Comparison of ENCODE assay signal across 10 mouse cellular contexts in genomic region chr14:55629312-55629711, GRCm38 (mm10). TPM values are rescaled to one million over a fixed set of nuclear protein-coding genes. Genes with fewer than 3 reads are reported as not detected.
DNase-seq lines count a peak whose midpoint lies in the region; ATAC-seq and TF ChIP-seq lines count a peak whose summit lies in the region.
"Had no signal": no experiment of that assay in that cellular context is flagged by ENCODE, and none has a peak within 500 bp of the region (broad histone marks: within the 10 kb centered on the region; RNA-seq: fewer than 3 reads in every experiment).

No protein-coding gene starts in this region.

- H3K4me1 ChIP-seq in hindbrain, embryonic 11.5 days (replicated peaks; ENCODE audit: control insufficient read depth, insufficient read depth, low read length): no peaks in the 10 kb centered on the region
- peaks cover 5% of the 10 kb centered on the region for H3K4me1 ChIP-seq in hindbrain, embryonic 13.5 days (replicated peaks)
- H3K4me1 ChIP-seq in ES-E14 (ENCODE audit: control insufficient read depth in 2 of 2, insufficient read depth in 2 of 2, low read length in 2 of 2, poor library complexity in 1 of 2): peaks cover 0 to 5% of the 10 kb centered on the region in 2 experiments; a peak in 1 of 4 replicates
- peaks cover 5% of the 10 kb centered on the region; the same call in 1 of the 2 replicates for H3K4me1 ChIP-seq in liver, embryonic 11.5 days (replicated peaks; ENCODE audit: control insufficient read depth, insufficient read depth, low read length)
- H3K4me1 ChIP-seq in spleen, adult 2 months (ENCODE audit: control insufficient read depth, insufficient read depth, insufficient read length): no peaks in the 10 kb centered on the region

- ATAC-seq in hindbrain, embryonic 11.5 days (ENCODE audit: low FRiP score): no peak
- ATAC-seq in hindbrain, embryonic 13.5 days (ENCODE audit: low FRiP score): no peak
- peak; percentile 65 for ATAC-seq in erythroblast, adult 5-6 weeks (replicated peaks; ENCODE audit: low FRiP score, poor library complexity, severe bottlenecking)
- 0 out of 2 replicates have a peak, but pooled peaks have one; percentile 26 for ATAC-seq in liver, embryonic 11.5 days (replicated peaks; ENCODE audit: low FRiP score)

- TF ChIP-seq CTCF in spleen, adult 2 months (IDR thresholded peaks at IDR 0.05; ENCODE audit: extremely low read depth, insufficient read depth, insufficient read length, insufficient replicate concordance): peak; percentile 90; the same call in 1 of the 2 replicates

- in situ Hi-C loops in ES-E14 (cut with MboI; ENCODE audit: low sequenced_read_pairs in 2 of 2, unreplicated experiment in 2 of 2): no loop called here

- no peaks in the 10 kb centered on the region for H3K27me3 ChIP-seq in hindbrain, embryonic 11.5 days (ENCODE audit: control insufficient read depth, insufficient read depth, low read length)
- no peaks in the 10 kb centered on the region for H3K27me3 ChIP-seq in hindbrain, embryonic 13.5 days
- H3K27me3 ChIP-seq in liver, embryonic 11.5 days (replicated peaks; ENCODE audit: control insufficient read depth, insufficient read depth, low read length): no peaks in the 10 kb centered on the region
- H3K27me3 ChIP-seq in spleen, adult 2 months (ENCODE audit: control insufficient read depth, insufficient read depth, low read length): no peaks in the 10 kb centered on the region
- H3K27me3 ChIP-seq: embryonic facial prominence, embryonic 15.5 days; limb, embryonic 15.5 days had no signal

- H3K9ac ChIP-seq in hindbrain, embryonic 11.5 days (ENCODE audit: low read depth, low read length): no peak overlapping the region
- H3K9ac ChIP-seq in hindbrain, embryonic 13.5 days: no peak overlapping the region
- no peak overlapping the region for H3K9ac ChIP-seq in ES-E14 (ENCODE audit: insufficient read depth, low read depth, low read length, poor library complexity, severe bottlenecking)
- H3K9ac ChIP-seq in liver, embryonic 11.5 days (ENCODE audit: low read depth, low read length): no peak overlapping the region
- H3K9ac ChIP-seq: embryonic facial prominence, embryonic 15.5 days; limb, embryonic 15.5 days had no signal

- no peak overlapping the region for H3K27ac ChIP-seq in hindbrain, embryonic 11.5 days (ENCODE audit: low read depth, low read length)
- no peak overlapping the region for H3K27ac ChIP-seq in hindbrain, embryonic 13.5 days
- no peak overlapping the region for H3K27ac ChIP-seq in ES-E14 (ENCODE audit: insufficient read depth, low read depth, low read length, poor library complexity, severe bottlenecking)
- no peak overlapping the region for H3K27ac ChIP-seq in liver, embryonic 11.5 days (ENCODE audit: low read depth, low read length)
- no peak overlapping the region for H3K27ac ChIP-seq in spleen, adult 2 months (ENCODE audit: insufficient read depth, low read length)
- H3K27ac ChIP-seq: embryonic facial prominence, embryonic 15.5 days; limb, embryonic 15.5 days had no signal

- no peak overlapping the region for H3K4me3 ChIP-seq in hindbrain, embryonic 11.5 days (ENCODE audit: low read depth, low read length)
- H3K4me3 ChIP-seq in hindbrain, embryonic 13.5 days: no peak overlapping the region
- H3K4me3 ChIP-seq in ES-E14 (ENCODE audit: insufficient read depth in 1 of 2, low read depth in 1 of 2, low read length in 2 of 2, poor library complexity in 1 of 2, severe bottlenecking in 1 of 2): no peak overlapping the region
- no peak overlapping the region for H3K4me3 ChIP-seq in liver, embryonic 11.5 days (ENCODE audit: low read depth, low read length)
- H3K4me3 ChIP-seq in spleen, adult 2 months (ENCODE audit: extremely low read depth, insufficient read depth, insufficient read length): no peak overlapping the region
- H3K4me3 ChIP-seq: embryonic facial prominence, embryonic 15.5 days; limb, embryonic 15.5 days had no signal

- no peak for TF ChIP-seq POLR2A in spleen, adult 2 months (IDR thresholded peaks at IDR 0.05; ENCODE audit: low read depth, low read length)

- H3K9me3 ChIP-seq in hindbrain, embryonic 11.5 days (ENCODE audit: control insufficient read depth, low read length): no peaks in the 10 kb centered on the region
- no peaks in the 10 kb centered on the region for H3K9me3 ChIP-seq in hindbrain, embryonic 13.5 days
- H3K9me3 ChIP-seq in ES-E14 (ENCODE audit: control insufficient read depth, insufficient read depth, low read depth, low read length): no peaks in the 10 kb centered on the region
- H3K9me3 ChIP-seq in liver, embryonic 11.5 days (ENCODE audit: control insufficient read depth, low read length): no peaks in the 10 kb centered on the region
- H3K9me3 ChIP-seq: embryonic facial prominence, embryonic 15.5 days; limb, embryonic 15.5 days had no signal

- peak; percentile 44 for DNase-seq in hindbrain, embryonic 11.5 days (ENCODE audit: low spot score)
- peak; percentile 56 for DNase-seq in A20 (ENCODE audit: low read depth, low spot score)
- peak; percentile 50 for DNase-seq in ES-E14 (ENCODE audit: low read depth, low spot score)
- no peak for DNase-seq in liver, embryonic 11.5 days (ENCODE audit: low spot score)
- peak in 1 of 2 experiments; percentile 68 for DNase-seq in spleen, adult 2 months (ENCODE audit: low read depth in 1 of 2, low spot score in 2 of 2)
- DNase-seq in ovary, adult 18-20 months (ENCODE audit: low spot score): no peak

- H3K4me2 ChIP-seq in hindbrain, embryonic 11.5 days (replicated peaks; ENCODE audit: low read depth, low read length): no peak overlapping the region
- no peak overlapping the region for H3K4me2 ChIP-seq in hindbrain, embryonic 13.5 days
- H3K4me2 ChIP-seq in liver, embryonic 11.5 days: no peak overlapping the region
- H3K4me2 ChIP-seq: embryonic facial prominence, embryonic 15.5 days; limb, embryonic 15.5 days had no signal

- WGBS in hindbrain, embryonic 11.5 days: 68% methylated on average over 5 of the region's 5 CpGs
- 57% methylated on average over 5 of the region's 5 CpGs for WGBS in hindbrain, embryonic 13.5 days
- WGBS in liver, embryonic 11.5 days: 51% methylated on average over 5 of the region's 5 CpGs
- WGBS in spleen, adult 2 months: 33% methylated on average over 5 of the region's 5 CpGs

- peaks cover 15% of the 10 kb centered on the region for H3K36me3 ChIP-seq in hindbrain, embryonic 11.5 days (ENCODE audit: control insufficient read depth, insufficient read depth, low read length)
- peaks cover 99% of the 10 kb centered on the region for H3K36me3 ChIP-seq in hindbrain, embryonic 13.5 days
- peaks cover 90% of the 10 kb centered on the region for H3K36me3 ChIP-seq in ES-E14 (ENCODE audit: control insufficient read depth, insufficient read depth, low read length, poor library complexity, severe bottlenecking)
- H3K36me3 ChIP-seq in liver, embryonic 11.5 days (ENCODE audit: control insufficient read depth, insufficient read depth, low read length): peaks cover 72% of the 10 kb centered on the region
- peaks cover 26% of the 10 kb centered on the region for H3K36me3 ChIP-seq in spleen, adult 2 months (ENCODE audit: control insufficient read depth, insufficient read depth, low read length)

RNA-seq across cellular contexts. Expression of gene Ipo4, which starts 6.4 kb away (rescaled TPM):
- 71.2 and 73.1 TPM in 2 replicates for polyA plus RNA-seq in hindbrain, embryonic 11.5 days (2014; fragmentation: Nextera tagmentation; extraction: Ambion mirVana)
- 86.1 and 96.7 TPM in 2 replicates for polyA plus RNA-seq in hindbrain, embryonic 13.5 days (2015; fragmentation: Nextera tagmentation; extraction: Ambion mirVana)
- 62.9 and 111 TPM in 2 replicates for total RNA-seq in ES-E14 (2012; rRNA removed)
- total RNA-seq in erythroblast, adult 5-6 weeks (2015; ENCODE audit: low replicate concordance): 3.7 and 29.7 TPM in 2 replicates
- total RNA-seq in erythroblast, adult 5-6 weeks (2017; ENCODE audit: low replicate concordance): 7.0 and 13.8 TPM in 2 replicates
- polyA plus RNA-seq in liver, embryonic 11.5 days (2014; fragmentation: Nextera tagmentation; extraction: Ambion mirVana): 90.1 and 92.1 TPM in 2 replicates
- 56.7 and 62.4 TPM in 2 replicates for polyA plus RNA-seq in spleen, adult 2 months (2012; rRNA removed)

RNA-seq across cellular contexts. Expression of gene Gm49378, which starts 8.4 kb away (rescaled TPM):
- polyA plus RNA-seq in hindbrain, embryonic 11.5 days (2014; fragmentation: Nextera tagmentation; extraction: Ambion mirVana): 1.7 and 4.0 TPM in 2 replicates
- polyA plus RNA-seq in hindbrain, embryonic 13.5 days (2015; fragmentation: Nextera tagmentation; extraction: Ambion mirVana): 2.2 and 2.8 TPM in 2 replicates
- not detected in 2 replicates for total RNA-seq in ES-E14 (2012; rRNA removed)
- total RNA-seq in erythroblast, adult 5-6 weeks (2015; ENCODE audit: low replicate concordance): 0.96 and 5.4 TPM in 2 replicates
- total RNA-seq in erythroblast, adult 5-6 weeks (2017; ENCODE audit: low replicate concordance): 5.4 TPM in 1 of 2 replicates, not detected in the other
- polyA plus RNA-seq in liver, embryonic 11.5 days (2014; fragmentation: Nextera tagmentation; extraction: Ambion mirVana): 2.7 and 2.8 TPM in 2 replicates
- polyA plus RNA-seq in spleen, adult 2 months (2012; rRNA removed): 8.2 and 8.9 TPM in 2 replicates

RNA-seq across cellular contexts. Expression of gene Rec8, which starts 11.5 kb away (rescaled TPM):
- 8.2 and 8.8 TPM in 2 replicates for polyA plus RNA-seq in hindbrain, embryonic 11.5 days (2014; fragmentation: Nextera tagmentation; extraction: Ambion mirVana)
- polyA plus RNA-seq in hindbrain, embryonic 13.5 days (2015; fragmentation: Nextera tagmentation; extraction: Ambion mirVana): 15.1 and 16.0 TPM in 2 replicates
- 5.8 and 11.8 TPM in 2 replicates for total RNA-seq in ES-E14 (2012; rRNA removed)
- 1.7 TPM in 1 of 2 replicates, not detected in the other for total RNA-seq in erythroblast, adult 5-6 weeks (2015; ENCODE audit: low replicate concordance)
- total RNA-seq in erythroblast, adult 5-6 weeks (2017; ENCODE audit: low replicate concordance): 0.84 and 2.2 TPM in 2 replicates
- 2.8 and 5.2 TPM in 2 replicates for polyA plus RNA-seq in liver, embryonic 11.5 days (2014; fragmentation: Nextera tagmentation; extraction: Ambion mirVana)
- polyA plus RNA-seq in spleen, adult 2 months (2012; rRNA removed): 0.92 and 2.4 TPM in 2 replicates

RNA-seq across cellular contexts. Expression of gene Tm9sf1, which starts 14.3 kb away (rescaled TPM):
- polyA plus RNA-seq in hindbrain, embryonic 11.5 days (2014; fragmentation: Nextera tagmentation; extraction: Ambion mirVana): 60.2 and 61.9 TPM in 2 replicates
- 58.5 and 65.8 TPM in 2 replicates for polyA plus RNA-seq in hindbrain, embryonic 13.5 days (2015; fragmentation: Nextera tagmentation; extraction: Ambion mirVana)
- total RNA-seq in ES-E14 (2012; rRNA removed): 41.1 and 76.1 TPM in 2 replicates
- total RNA-seq in erythroblast, adult 5-6 weeks (2015; ENCODE audit: low replicate concordance): 9.6 and 14.2 TPM in 2 replicates
- 12.0 and 20.5 TPM in 2 replicates for total RNA-seq in erythroblast, adult 5-6 weeks (2017; ENCODE audit: low replicate concordance)
- polyA plus RNA-seq in liver, embryonic 11.5 days (2014; fragmentation: Nextera tagmentation; extraction: Ambion mirVana): 79.8 and 83.8 TPM in 2 replicates
- 44.6 and 45.1 TPM in 2 replicates for polyA plus RNA-seq in spleen, adult 2 months (2012; rRNA removed)

RNA-seq across cellular contexts. Expression of gene Tssk4, which starts 20.7 kb away (rescaled TPM):
- 0.38 and 0.48 TPM in 2 replicates for polyA plus RNA-seq in hindbrain, embryonic 11.5 days (2014; fragmentation: Nextera tagmentation; extraction: Ambion mirVana)
- polyA plus RNA-seq in hindbrain, embryonic 13.5 days (2015; fragmentation: Nextera tagmentation; extraction: Ambion mirVana): 0.41 and 0.43 TPM in 2 replicates
- not detected in 2 replicates for total RNA-seq in ES-E14 (2012; rRNA removed)
- 0.84 TPM in 1 of 2 replicates, not detected in the other for total RNA-seq in erythroblast, adult 5-6 weeks (2015; ENCODE audit: low replicate concordance)
- total RNA-seq in erythroblast, adult 5-6 weeks (2017; ENCODE audit: low replicate concordance): 0.28 and 0.68 TPM in 2 replicates
- polyA plus RNA-seq in liver, embryonic 11.5 days (2014; fragmentation: Nextera tagmentation; extraction: Ambion mirVana): 0.47 and 0.49 TPM in 2 replicates
- polyA plus RNA-seq in spleen, adult 2 months (2012; rRNA removed): 1.6 TPM in 2 replicates

Comparison
In these comparisons a context has a peak if more than half of its experiments do, and no peak if none do; other contexts are left out.
1. ATAC-seq: peak in erythroblast, adult 5-6 weeks (single experiment) and liver, embryonic 11.5 days (single experiment); none in hindbrain, embryonic 11.5 days (single experiment) and hindbrain, embryonic 13.5 days (single experiment).
2. DNase-seq: peak in hindbrain, embryonic 11.5 days (single experiment), A20 (single experiment) and ES-E14 (single experiment); none in liver, embryonic 11.5 days (single experiment) and ovary, adult 18-20 months (single experiment).